Mouse (Mus musculus): Measurements from ENCODE around the gene Fam161b. TPM values are rescaled to one million over a fixed set of nuclear protein-coding genes. Genes with fewer than 3 reads are reported as not detected.

Fam161b gene
- polyA plus RNA-seq (2014; fragmentation: Nextera tagmentation; extraction: Ambion mirVana) = 16.2 and 19.9 TPM in 2 replicates

DNA sequence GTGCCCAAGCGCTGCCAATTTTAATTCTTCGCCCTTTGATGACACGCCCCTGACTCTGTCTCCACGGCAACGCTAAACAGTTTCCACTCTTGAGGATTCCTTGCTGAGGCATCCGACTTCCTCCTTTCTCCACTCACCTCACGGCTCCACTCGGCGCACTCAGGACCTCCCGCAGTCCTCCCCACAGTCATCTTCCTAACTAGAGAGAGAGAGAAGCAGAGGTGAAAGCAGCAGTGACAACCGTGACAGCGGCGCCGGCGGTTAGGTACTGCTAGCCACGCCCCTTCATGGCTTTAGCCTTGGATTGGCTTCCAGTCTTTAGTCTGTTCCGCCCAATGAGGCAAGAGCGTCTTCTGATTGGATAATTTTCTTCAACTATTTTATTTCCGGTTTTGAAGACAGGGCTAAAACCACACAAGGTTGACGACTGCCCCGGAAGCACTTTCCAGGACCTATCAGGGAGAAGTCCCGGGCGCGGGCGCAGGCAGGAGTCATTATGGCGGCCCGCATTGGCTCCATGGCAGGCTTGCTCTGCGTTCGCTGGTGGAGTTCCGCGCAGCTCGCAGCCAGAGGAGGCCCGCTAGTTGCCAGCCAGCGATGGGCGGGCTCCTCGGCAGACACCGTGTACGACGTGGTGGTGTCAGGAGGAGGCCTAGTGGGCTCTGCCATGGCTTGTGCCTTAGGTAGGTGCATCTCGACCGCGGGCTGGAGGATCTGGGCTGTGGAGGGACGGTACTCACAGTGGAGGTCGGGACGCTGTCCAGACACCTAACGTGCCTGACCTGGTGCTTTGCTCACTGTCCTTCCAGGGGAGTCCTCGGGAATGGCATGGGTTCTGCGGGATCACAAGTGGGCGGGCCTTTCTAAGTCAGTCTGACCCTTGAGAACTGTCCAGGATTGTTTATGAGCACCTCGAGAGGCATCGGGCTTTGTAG, at the start of gene Fam161b, which contains the start of gene Coq6:
Gene Fam161b, minus strand, starts transcription at position 279 of the 935 bp plus-strand sequence.
Gene Coq6, plus strand, starts transcription at position 103 of the 935 bp plus-strand sequence.
- Histone ChIP-seq H3K4me3 (ENCODE audit: low read depth, low read length) (peak within 1 kb of the TSS; percentile 96), H3K27ac (ENCODE audit: low read depth, low read length) (peak within 1 kb of the TSS; percentile 69; the same call in 1 of the 2 replicates), H3K4me1 (ENCODE audit: control insufficient read depth, insufficient read depth, low read length) (peaks cover 12% of the 10 kb centered on the region; the same call in 1 of the 2 replicates), H3K4me2 (ENCODE audit: low read depth, low read length) (peak within 1 kb of the TSS; percentile 90), H3K9ac (replicated peaks; ENCODE audit: low read depth, low read length) (peak within 1 kb of the TSS; percentile 80), H3K9me3 (ENCODE audit: control insufficient read depth, low read length) (no peaks in the 10 kb centered on the region), H3K36me3 (ENCODE audit: control insufficient read depth, insufficient read depth, low read length) (peaks cover 8% of the 10 kb centered on the region), H3K27me3 (ENCODE audit: control insufficient read depth, insufficient read depth, low read length) (no peaks in the 10 kb centered on the region; the same call in 1 of the 2 replicates)
- ATAC-seq (ENCODE audit: low read depth) = peak; percentile 99
- under 1% methylated on average over 51 of the region's 51 CpGs for WGBS

DNA sequence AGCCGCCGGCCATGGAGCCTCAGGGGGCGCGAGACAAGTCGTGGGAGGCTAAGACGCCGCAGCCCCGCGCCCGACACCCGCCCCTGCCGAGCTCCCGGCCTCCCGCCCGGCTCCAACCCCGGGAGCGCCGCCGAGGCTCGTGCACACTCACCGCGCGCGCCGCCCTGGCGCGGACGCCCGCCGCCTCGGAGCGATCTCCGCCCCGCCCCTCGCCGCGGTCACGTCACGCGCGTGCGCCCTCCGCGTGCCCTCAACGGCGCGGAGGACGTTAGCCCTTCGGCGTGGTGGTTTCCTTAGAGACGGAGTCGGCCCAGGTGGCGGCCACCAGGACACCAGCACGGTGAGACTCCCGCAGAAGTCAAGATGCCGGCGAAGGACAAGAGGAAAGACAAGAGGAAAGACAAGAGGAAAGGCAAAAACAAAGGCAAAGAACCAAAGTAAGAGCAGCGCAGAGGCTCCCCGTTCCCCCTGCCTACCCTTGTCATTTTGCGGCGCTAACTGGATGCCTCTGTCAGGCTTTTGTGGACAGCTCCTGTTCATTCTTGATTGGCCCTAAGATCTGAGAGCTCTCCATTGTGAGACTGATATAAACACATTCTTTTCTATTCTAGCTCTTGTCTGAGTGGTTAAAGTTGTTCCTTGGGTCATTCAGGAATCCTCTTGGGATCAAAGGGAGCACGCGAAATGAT, 47.3 kb upstream of the Fam161b start, which contains the start of the genes Entpd5 and Bbof1:
Gene Entpd5, minus strand, starts transcription at position 211 of the 689 bp plus-strand sequence.
Gene Bbof1, plus strand, starts transcription at position 253 of the 689 bp plus-strand sequence.
- Histone ChIP-seq H3K36me3 (ENCODE audit: control insufficient read depth, insufficient read depth, low read length) (no peaks in the 10 kb centered on the region), H3K4me1 (ENCODE audit: control insufficient read depth, insufficient read depth, low read length) (peaks cover 5% of the 10 kb centered on the region; the same call in 1 of the 2 replicates), H3K4me2 (ENCODE audit: low read depth, low read length) (peak within 1 kb of the TSS; percentile 61), H3K4me3 (ENCODE audit: low read depth, low read length) (peak within 1 kb of the TSS; percentile 76), H3K27ac (ENCODE audit: low read depth, low read length) (peak within 1 kb of the TSS; percentile 84), H3K9me3 (ENCODE audit: control insufficient read depth, low read length) (no peaks in the 10 kb centered on the region), H3K9ac (replicated peaks; ENCODE audit: low read depth, low read length) (peak within 1 kb of the TSS; percentile 81), H3K27me3 (ENCODE audit: control insufficient read depth, insufficient read depth, low read length) (no peaks in the 10 kb centered on the region)
- ATAC-seq (ENCODE audit: low read depth) = peak; percentile 94
- under 1% methylated on average over 56 of the region's 63 CpGs for WGBS

DNA sequence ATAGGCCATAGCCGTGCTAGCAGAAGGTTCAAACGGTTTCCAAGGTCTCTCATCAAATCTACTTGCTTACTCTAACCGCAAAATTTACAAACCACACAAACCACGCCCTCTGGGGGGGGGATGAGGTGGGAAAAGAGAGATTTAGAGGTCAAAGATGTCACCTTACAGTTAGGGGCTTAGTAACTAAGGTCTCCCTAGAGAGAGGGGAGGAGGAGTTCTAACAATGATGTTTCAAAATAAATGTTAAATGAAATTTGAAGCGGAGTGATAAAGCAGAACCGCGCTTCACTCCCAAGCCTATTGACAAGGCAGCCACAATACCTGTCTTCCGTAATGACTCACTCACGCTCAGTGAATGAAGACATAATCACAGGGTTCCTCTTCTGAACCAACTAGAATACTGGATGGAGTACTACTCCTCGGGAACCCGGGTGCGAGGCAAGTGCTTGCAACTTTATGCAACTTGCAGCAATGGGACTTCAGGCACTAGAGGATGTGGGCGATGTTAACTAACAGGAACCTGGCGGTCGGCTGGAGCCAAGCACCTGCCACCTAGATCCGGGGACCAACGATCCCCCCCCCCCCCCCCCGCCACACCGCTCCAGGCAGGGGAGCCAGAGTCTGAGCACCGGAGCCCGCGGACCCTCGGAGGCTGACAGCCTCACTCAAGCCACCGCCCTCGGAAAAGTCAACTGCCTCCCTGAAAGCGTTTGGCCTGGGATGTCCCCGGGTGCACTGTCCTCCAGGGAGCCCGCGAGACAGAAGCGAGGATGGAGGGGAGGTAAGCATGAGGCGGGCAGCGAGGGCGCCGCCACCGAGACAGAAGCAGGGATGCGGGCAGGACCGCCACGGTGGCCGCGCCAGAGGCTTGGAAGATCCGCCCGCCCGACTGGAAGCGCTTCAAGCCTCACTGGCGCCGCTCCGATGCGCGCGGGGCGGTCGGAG, 46.5 kb upstream of the Fam161b start:
- peak overlapping the region; percentile 76 for H3K4me3 ChIP-seq (ENCODE audit: low read depth, low read length)
- 1% methylated on average over 48 of the region's 52 CpGs for WGBS
- peaks cover 5% of the 10 kb centered on the region; the same call in 1 of the 2 replicates for H3K4me1 ChIP-seq (ENCODE audit: control insufficient read depth, insufficient read depth, low read length)
- H3K27ac ChIP-seq (ENCODE audit: low read depth, low read length) = peak overlapping the region; percentile 84
- no peak; the same call in 1 of the 2 replicates for ATAC-seq (ENCODE audit: low read depth)
- H3K4me2 ChIP-seq (ENCODE audit: low read depth, low read length) = peak overlapping the region; percentile 61
- H3K27me3 ChIP-seq (ENCODE audit: control insufficient read depth, insufficient read depth, low read length) = no peaks in the 10 kb centered on the region
- peak overlapping the region; percentile 81 for H3K9ac ChIP-seq (replicated peaks; ENCODE audit: low read depth, low read length)
- H3K9me3 ChIP-seq (ENCODE audit: control insufficient read depth, low read length) = no peaks in the 10 kb centered on the region
- H3K36me3 ChIP-seq (ENCODE audit: control insufficient read depth, insufficient read depth, low read length) = no peaks in the 10 kb centered on the region

DNA sequence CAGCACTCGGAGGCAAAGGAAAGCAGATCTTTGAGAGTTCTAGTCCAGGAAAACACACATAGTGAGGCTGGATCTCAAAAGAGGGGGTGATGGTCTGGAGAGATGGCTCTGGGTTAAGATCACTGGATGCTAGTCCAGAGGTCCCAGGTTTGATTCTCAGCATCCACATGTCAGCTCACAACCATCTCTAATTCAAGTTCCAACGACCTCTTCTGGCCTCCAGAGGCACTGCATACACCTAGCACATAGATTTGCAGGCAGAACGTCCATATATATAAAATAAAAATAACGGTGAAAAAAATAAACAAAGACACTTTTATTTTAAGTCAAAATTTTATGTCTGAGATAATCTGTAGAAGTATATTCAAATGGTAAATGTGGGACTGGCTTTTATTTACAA, 45.6 kb upstream of the Fam161b start:
- no peak for ATAC-seq (ENCODE audit: low read depth)
- Histone ChIP-seq H3K4me3 (ENCODE audit: low read depth, low read length) (no peak overlapping the region), H3K4me1 (ENCODE audit: control insufficient read depth, insufficient read depth, low read length) (peaks cover 5% of the 10 kb centered on the region; the same call in 1 of the 2 replicates), H3K36me3 (ENCODE audit: control insufficient read depth, insufficient read depth, low read length) (no peaks in the 10 kb centered on the region), H3K27ac (ENCODE audit: low read depth, low read length) (no peak overlapping the region), H3K4me2 (ENCODE audit: low read depth, low read length) (no peak overlapping the region), H3K9ac (replicated peaks; ENCODE audit: low read depth, low read length) (no peak overlapping the region), H3K9me3 (ENCODE audit: control insufficient read depth, low read length) (no peaks in the 10 kb centered on the region), H3K27me3 (ENCODE audit: control insufficient read depth, insufficient read depth, low read length) (no peaks in the 10 kb centered on the region)
- WGBS = 59% methylated on average over 4 of the region's 4 CpGs

DNA sequence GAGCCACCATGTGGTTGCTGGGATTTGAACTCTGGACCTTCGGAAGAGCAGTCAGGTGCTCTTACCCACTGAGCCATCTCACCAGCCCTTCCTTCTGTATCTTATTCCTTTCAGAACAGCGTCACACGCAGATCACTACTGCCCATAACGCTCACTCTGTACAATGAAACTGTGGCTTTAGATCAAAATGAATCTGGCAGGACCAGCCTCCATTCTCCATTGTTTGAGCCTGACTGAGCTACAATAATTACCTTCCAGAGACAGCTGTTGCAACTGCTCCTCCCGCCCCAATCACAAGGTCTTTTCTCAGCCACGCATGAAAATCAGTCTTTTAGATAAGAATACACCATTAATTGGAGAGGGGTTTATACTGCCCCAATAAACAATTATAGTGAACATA, 42.9 kb upstream of the Fam161b start:
- no peak overlapping the region for H3K4me3 ChIP-seq (ENCODE audit: low read depth, low read length)
- no peak overlapping the region for H3K4me2 ChIP-seq (ENCODE audit: low read depth, low read length)
- H3K27me3 ChIP-seq (ENCODE audit: control insufficient read depth, insufficient read depth, low read length) = no peaks in the 10 kb centered on the region
- H3K9ac ChIP-seq (replicated peaks; ENCODE audit: low read depth, low read length) = no peak overlapping the region
- no peaks in the 10 kb centered on the region for H3K36me3 ChIP-seq (ENCODE audit: control insufficient read depth, insufficient read depth, low read length)
- no peak for ATAC-seq (ENCODE audit: low read depth)
- 66% methylated on average over 6 of the region's 6 CpGs for WGBS
- H3K9me3 ChIP-seq (ENCODE audit: control insufficient read depth, low read length) = no peaks in the 10 kb centered on the region
- H3K4me1 ChIP-seq (ENCODE audit: control insufficient read depth, insufficient read depth, low read length) = peaks cover 5% of the 10 kb centered on the region; the same call in 1 of the 2 replicates
- H3K27ac ChIP-seq (ENCODE audit: low read depth, low read length) = no peak overlapping the region

DNA sequence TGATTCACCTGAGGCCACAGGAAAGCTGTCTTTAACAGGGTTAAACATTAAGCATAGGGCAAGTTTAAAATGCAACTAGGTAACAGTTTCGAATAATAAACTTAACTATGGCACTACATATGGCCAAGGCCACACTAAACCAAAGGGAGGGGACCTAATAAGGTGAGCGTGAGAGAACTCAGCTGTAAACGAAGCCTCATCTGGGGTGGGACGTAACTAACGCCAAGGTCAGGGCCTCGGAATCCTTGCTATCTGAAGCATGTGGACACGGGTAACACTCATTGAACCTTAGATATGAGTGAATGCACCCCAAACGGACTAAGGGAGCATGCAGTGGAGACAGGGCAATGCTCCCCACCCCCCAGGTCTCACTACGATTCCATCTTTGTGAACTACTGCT, 41.3 kb upstream of the Fam161b start:
- 85% methylated on average over 9 of the region's 9 CpGs for WGBS
- H3K27me3 ChIP-seq (ENCODE audit: control insufficient read depth, insufficient read depth, low read length) = no peaks in the 10 kb centered on the region
- H3K4me1 ChIP-seq (ENCODE audit: control insufficient read depth, insufficient read depth, low read length) = peaks cover 4% of the 10 kb centered on the region; the same call in 1 of the 2 replicates
- H3K4me2 ChIP-seq (ENCODE audit: low read depth, low read length) = no peak overlapping the region
- no peaks in the 10 kb centered on the region for H3K9me3 ChIP-seq (ENCODE audit: control insufficient read depth, low read length)
- H3K4me3 ChIP-seq (ENCODE audit: low read depth, low read length) = no peak overlapping the region
- no peak overlapping the region for H3K9ac ChIP-seq (replicated peaks; ENCODE audit: low read depth, low read length)
- no peak for ATAC-seq (ENCODE audit: low read depth)
- no peak overlapping the region for H3K27ac ChIP-seq (ENCODE audit: low read depth, low read length)
- H3K36me3 ChIP-seq (ENCODE audit: control insufficient read depth, insufficient read depth, low read length) = no peaks in the 10 kb centered on the region

DNA sequence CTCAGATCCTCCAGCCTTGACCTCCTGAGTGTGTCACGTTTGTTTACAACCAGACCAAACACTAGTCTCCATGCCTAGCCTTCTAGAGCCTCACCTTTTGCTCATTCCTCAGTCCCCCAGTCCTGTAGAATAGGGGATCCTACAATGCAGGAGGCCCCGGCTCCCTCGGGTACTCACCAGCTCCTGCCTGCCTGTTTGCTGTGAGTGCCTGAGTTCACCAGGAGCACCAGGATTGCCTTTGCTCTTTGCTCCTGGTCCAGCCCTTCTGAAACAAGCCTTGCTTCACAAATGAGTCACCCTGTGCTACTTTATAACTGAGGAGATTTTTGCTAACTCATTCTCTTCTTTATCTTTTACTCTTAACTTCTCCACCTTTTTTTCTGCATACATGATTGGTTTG, 39.0 kb upstream of the Fam161b start:
- Histone ChIP-seq H3K27me3 (ENCODE audit: control insufficient read depth, insufficient read depth, low read length) (no peaks in the 10 kb centered on the region), H3K4me1 (ENCODE audit: control insufficient read depth, insufficient read depth, low read length) (no peaks in the 10 kb centered on the region), H3K36me3 (ENCODE audit: control insufficient read depth, insufficient read depth, low read length) (no peaks in the 10 kb centered on the region), H3K4me2 (ENCODE audit: low read depth, low read length) (no peak overlapping the region), H3K27ac (ENCODE audit: low read depth, low read length) (no peak overlapping the region), H3K9ac (replicated peaks; ENCODE audit: low read depth, low read length) (no peak overlapping the region), H3K4me3 (ENCODE audit: low read depth, low read length) (no peak overlapping the region), H3K9me3 (ENCODE audit: control insufficient read depth, low read length) (no peaks in the 10 kb centered on the region)
- WGBS = 73% methylated on average over 3 of the region's 3 CpGs
- ATAC-seq (ENCODE audit: low read depth) = no peak

DNA sequence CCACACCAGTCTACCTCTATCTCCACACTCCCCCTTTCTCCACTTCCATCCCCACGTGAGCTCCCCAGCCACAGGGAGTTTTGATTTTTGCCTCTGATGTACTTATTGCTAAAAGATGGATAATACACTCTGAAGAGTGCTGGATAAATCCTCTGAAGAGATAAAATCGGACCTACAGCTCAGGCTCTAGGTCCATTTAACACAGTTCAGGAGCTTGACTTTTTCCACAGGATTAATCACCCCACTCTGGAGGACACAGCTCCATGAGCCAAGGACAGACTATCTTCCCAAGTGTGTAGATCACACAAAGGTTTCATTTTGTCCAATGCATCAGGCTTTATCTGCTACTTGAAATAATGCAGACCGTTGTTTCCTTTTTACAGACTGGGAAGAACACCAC, 38.4 kb upstream of the Fam161b start:
- Histone ChIP-seq H3K9me3 (ENCODE audit: control insufficient read depth, low read length) (no peaks in the 10 kb centered on the region), H3K9ac (replicated peaks; ENCODE audit: low read depth, low read length) (no peak overlapping the region), H3K4me2 (ENCODE audit: low read depth, low read length) (no peak overlapping the region), H3K36me3 (ENCODE audit: control insufficient read depth, insufficient read depth, low read length) (no peaks in the 10 kb centered on the region), H3K4me1 (ENCODE audit: control insufficient read depth, insufficient read depth, low read length) (no peaks in the 10 kb centered on the region), H3K27ac (ENCODE audit: low read depth, low read length) (no peak overlapping the region), H3K27me3 (ENCODE audit: control insufficient read depth, insufficient read depth, low read length) (no peaks in the 10 kb centered on the region), H3K4me3 (ENCODE audit: low read depth, low read length) (no peak overlapping the region)
- no peak for ATAC-seq (ENCODE audit: low read depth)
- WGBS = 80% methylated on average over 3 of the region's 3 CpGs
